Mouse (Mus musculus): ENCODE data around the gene Tnrc18.

The Tnrc18 gene

DNA sequence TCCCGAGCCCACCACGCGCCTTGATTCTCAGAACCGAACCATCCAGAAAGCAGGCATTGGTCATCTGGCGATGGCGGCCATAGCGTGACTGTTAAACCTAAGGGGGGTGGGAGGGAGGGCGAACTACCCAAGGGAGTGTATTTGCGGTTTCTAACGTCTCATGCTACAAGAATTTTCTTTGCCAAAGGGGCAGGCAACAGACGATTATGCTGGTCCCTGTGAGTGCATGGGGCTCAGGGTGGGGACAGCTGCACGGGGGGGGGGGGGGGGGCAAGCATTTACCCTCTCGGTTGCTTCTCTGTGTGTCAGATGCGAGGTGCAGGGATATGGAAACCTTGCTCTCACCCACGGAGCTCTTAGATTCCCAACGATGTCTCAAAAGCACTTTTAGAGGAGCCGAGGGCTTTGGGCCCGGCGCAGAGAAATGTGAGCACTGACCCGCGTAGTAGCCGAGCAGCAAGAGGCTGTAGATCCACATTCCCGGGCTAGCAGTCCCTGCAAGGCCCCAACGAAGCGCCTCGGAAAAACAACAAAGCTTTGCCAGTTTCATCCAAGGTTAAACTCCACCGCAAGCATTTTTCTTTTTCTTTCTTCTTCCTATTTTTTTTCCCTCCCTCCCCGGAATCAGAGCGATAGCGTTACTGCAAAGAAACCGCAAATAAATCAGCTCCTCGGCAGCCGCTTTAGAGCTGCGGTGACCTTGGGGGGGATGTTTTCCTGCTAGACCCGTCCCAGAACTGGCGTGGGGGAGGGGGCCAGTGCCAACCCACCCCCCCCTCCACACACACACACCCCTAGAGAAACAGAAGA, 5.0 kb upstream of the Tnrc18 start:
- peak; percentile 75 for DNase-seq (ENCODE audit: low spot score)

DNA sequence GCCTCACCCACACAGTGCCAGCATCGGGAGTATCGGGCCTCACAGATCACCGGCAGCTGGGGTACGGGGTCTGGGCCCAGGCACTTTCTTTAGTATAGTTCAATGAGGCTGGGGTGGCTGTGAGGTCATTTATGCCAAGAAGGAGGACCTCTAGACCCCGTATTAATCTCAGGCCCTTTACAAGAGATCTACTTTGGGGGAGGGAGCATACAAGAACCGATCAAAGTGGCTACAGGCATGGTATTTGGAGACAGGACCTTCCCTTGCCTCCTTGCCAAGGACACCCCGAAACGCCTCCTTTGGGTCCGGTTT, 4.5 kb upstream of the Tnrc18 start:
- no peak for DNase-seq (ENCODE audit: low spot score)

- DNase-seq (ENCODE audit: low spot score), result peak; percentile 99
These were observed 4.0 kb upstream of the Tnrc18 start for GRCm38 (mm10) chr5:142821266-142821973.

DNA sequence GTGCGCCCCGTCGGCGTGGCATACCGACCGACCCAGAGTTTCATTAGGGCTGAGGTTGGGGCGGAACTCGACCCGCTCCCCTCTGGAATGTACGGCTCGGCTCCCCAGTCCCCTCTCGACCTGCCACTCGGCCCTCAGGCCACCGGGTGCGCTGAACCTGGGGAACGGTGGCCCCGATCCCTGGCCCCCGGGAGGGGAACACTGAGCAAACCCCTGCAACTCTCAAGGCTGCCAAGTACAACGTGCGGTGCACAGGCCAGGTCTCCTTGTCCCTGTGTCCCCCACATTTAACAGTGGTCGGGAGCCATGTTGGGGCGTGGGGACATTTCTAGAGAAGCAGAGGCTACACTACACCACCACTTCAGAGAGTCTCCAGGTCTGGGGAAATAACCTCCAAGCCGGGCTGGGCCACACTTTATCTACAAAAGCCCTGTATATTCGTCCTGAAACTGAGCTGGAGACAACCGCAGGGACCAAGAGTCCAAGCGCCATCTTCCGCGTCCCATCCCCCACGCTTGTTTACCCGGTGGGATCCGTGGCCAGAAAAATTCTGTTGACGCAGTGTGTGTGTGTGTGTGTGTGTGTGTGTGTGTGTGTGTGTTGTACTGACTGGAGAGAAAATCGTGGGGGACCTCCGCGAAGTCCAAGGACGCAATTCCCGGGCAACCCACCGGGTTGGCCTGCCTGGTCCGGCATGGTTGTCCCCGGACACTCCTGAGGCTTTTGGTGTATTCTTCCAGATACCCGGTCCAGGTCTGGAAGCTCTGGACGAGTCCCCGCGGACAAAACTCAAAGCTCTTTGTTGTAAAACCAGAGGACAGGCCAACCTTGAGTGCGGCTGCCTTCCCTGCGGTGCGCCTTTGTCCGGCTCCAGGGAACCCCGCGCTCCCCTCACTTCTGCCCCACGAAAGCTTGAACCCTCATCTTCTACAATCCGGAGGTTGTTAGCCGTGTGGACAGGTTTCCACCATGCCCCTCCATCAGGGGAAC, 3.1 kb upstream of the Tnrc18 start:
- DNase-seq (ENCODE audit: low spot score), result peak; percentile 63

DNA sequence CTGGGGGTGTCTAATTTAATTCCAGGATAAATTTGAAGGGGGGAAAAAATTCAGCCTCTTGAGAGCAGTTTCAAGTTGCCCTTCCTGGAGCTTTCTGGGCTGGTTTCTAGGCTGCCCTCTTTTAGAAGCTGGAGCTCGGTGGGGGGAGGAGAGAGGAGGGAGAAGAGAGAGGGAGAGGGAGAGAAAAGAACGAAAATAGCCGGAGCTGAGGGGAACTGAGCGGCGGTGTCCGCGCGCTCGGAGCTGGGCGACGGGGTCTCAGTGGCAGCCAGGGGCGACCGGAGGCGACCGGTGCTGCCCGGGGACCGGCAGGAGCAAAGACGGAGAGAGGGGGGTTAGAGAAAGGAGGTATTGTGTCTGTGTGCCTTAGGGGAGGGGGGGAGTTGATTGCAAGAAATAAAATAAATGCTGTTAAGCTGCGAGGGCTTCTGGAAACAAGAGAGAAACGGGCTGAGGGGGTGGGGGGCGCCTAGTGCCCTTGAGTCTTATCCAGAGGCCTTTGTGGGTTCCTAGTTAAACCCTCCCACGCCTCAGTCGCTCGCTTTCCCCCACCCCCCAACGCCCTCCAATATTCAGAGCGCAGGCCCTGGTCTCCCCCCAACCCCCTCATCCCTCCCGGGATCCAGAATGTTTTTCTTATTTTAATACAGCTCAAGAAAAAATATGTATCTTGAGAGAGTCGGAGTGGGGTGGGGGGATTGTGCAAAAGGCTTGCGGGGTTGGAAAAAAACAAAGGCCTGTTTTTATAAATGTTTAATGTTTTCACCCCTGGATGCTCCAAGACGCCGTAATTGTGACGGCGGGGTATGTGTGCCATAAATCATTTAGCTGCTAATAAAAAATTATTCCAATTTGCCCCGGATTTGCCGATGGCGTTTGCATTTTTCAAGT, 2.2 kb upstream of the Tnrc18 start:
- peak; percentile 86 for DNase-seq (ENCODE audit: low spot score)

DNA sequence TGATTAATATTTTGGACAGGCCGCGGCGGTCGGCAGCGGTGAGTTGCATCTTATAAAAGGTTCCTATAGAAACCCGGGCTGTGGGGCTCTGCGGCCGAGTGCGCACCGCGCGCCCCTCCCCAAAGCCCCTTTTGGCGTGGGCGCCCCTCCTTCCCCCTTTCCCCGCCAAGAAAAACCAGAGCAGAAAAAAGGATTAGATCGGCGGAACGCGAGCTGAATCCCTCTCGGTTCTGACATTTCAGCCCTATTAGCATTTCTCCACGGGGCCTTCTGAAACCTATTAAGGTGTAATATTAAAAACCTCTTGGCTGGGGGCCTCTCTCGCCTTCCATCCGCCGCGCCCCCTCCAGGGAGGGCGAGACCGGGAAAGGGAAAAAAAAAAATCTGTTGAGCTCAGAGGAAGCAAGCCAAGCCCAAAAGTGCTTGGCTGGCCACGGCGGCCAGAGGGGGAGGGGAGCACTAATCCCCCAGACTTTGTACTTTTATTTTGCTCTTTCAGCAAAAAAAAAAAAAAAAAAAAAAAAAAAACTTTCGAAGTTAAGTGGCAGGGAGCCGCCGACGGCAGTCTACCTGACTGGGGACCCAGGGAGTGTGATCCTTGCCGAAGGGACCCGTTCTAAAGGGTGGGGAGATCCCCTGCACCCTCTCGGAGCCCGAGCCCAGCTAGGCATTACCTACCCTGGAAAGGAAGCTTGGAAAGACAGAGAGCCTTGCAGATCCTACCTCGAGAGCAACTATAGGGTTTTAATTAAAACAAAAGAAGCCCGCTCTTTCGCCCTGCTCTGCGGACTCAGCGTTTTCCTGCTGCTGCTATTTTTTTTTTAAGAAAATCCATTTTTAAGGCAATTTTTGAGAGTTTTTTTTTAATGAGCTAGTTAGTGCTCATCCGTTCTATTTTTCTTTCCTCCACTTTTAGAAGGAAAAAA, 1.2 kb upstream of the Tnrc18 start:
- peak; percentile 73 for DNase-seq (ENCODE audit: low spot score)

DNA sequence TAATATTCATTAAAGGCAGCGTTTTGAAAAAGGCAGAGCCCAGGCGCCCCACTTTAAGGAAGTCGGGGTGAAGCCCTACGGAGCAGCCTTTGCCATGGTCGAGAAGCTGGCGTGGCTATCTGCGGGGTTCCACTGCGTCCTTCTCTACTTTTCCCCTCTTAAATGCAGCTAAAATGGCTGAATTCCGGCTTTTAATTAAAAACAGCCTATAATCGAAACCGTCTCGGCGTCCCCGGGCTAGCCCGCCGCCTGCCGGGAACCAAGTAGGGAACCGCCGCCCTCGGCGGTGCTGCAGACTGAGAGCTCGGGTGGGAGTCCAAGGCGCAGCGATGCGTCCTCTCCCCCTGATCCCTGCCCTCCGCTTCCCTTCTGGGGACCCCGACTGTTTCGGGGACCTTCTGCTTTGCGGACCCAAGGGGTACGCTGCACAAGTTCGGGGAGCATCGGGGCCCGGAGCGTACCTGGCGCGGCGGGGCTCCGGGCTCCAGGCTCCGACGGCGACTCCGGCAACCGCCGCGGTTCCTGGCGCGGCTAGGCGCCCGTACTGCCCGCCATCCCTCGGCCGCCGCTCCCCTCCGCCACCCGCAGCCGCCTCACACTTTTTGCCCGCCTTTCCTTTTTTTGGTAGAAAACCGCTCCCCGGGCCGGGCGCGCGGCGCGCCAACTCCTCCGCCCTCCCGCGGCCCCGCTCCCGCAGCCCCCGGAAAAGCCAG, 495 bp downstream of the Tnrc18 start:
- peak; percentile 88 for DNase-seq (ENCODE audit: low spot score)

DNA sequence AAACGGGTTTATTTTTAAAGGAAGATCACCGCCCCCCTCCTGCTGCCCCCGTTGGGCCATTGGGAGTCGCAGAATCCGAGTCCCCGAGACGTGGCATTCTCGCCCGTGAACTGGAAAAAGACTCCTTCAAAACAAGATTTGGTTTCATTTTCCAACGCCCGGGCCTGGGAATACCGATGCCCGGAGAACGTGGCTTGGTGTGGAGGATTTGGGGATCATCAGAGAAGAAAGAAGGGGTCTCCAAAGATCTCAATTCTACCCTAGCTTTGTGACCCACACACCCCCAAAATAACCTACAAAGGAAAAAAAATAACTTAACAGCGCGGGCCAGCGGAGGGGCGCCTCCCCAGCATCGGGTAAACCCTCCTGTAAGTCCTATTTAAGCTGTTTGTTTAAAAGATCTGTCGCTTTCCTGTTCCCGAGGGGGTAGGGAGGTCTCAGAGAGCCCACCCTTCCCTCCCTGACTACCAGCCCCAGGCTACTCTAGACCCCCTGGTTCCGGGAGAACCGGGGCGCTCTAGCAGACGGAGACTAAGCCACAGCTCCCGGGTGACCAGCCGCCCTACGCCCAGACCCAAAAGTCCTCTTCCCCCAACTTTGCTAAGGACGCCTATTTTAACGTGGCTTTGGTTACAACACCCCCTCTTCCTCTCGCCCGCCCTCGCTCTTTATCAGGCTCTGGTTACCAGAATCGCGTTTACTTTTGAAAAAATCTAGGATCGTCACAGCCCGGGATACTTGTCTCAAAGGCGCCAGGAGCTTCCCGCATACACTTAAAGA, 1.2 kb downstream of the Tnrc18 start:
- peak; percentile 79 for DNase-seq (ENCODE audit: low spot score)

- DNase-seq (ENCODE audit: low spot score), result peak; percentile 46
These were observed 2.0 kb downstream of the Tnrc18 start for GRCm38 (mm10) chr5:142815421-142816001.

DNA sequence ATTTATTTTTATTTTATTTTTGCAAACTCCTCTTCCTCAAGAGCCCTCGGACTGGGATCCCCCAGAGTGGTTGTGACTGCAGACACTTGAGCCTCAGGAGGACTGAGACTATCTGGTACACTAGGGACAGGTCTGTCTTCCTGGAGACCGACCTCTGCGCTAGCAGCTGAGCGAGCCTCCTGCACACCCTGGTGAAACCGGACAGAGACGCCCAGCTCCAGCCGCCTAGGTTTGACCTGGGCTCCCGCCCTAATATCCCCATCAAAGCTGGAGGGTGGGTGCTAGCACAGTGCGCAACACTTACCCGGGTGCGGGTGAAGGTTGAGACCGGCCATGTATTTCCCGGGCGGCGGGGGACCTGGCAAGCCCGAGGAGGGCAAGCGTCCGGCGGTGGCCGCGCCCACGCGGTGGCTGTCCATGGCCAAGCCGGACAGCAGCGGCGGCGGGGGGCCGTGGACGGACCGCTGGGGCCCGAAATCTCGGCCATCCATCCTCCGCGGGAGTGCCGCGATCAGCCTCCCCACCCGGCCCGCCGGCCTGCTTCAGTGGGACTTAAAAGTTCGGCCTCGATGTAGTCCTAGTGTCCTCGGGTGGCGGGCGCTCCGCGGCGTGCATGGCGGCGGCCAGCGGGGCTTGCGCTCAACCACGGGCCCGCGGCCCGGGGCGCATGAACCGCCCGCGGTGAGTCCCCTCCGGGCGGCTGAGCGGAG, 2.6 kb downstream of the Tnrc18 start:
- peak; percentile 46 for DNase-seq (ENCODE audit: low spot score)

DNA sequence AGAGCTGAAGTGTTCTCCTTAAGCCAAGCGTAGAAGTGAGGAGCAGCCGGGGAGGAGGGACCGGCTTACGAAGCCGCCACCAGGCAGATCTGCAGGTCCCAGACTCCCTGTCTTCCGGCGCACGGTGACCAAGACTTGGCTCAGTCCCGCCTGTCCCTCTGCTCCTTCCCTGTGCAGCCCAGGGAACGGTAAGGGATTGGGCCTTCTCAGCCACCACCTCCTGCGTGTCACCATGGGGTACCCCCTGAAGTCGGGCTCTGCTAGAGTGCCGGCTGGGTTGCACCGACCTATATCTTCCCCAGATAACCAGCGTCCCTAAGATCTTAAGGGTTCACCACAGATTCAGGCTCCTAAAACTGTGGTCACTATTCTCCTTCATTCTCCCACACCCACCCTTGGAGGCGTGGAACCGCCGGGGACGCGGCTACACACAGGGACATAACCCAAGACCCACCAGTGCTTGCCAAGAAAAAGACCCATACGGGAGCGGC, 3.3 kb downstream of the Tnrc18 start:
- DNase-seq (ENCODE audit: low spot score), result peak; percentile 58

DNA sequence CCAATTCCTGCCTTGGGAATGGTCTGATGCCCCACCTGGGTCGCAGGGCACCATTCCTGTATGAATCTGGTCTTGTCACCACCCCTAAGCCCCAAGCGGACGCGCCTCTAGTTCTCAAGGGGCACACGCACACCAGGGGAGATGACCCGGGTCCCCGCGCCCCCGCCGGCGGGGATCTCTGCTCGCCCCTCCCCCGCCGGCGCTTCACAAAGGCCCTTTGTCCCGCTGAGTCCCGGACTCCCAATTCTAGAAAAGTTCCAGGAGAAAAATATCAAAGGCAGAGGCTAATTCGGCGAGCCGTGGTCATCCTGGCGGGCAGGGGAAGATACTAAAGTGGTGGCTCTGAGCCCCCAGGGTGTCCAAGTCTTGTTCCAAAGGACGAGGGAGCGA, 3.7 kb downstream of the Tnrc18 start:
- peak; percentile 52 for DNase-seq (ENCODE audit: low spot score)

DNA sequence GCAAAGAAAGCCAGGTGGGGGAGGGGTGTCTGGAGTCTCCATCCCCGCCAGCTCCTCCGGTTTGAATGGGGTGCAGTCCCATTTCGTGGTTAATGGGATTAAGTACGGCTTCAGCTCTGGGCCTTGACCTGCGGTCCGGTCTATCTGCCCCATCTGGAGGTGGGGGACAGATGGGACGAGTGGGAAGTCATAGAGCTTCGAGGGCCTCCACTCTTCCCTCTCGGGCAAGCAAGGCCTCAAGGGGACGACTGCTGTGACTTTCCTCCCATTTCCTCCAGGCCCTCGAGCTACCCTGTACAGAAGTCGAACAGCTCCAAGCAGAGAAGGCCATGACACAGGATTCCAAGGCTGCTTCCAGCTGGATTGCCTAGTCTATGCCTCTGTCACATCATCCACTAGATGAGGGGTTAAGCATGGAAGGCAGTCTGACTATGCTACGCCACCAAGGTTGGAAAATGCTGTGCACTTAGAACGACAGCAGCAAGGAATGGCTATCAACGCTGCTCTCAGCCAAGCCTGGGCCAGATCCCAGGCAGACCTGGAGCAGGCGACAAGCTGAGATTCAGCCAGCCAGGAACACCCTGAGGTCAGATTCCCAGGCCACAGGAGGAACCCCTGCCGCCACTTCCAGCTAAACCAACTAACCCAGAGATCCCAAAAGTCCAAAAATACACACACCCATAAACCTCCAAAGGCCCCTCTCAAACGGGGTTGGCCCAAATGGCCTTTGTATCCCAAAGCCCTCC, 4.3 kb downstream of the Tnrc18 start:
- DNase-seq (ENCODE audit: low spot score), result peak; percentile 51

DNA sequence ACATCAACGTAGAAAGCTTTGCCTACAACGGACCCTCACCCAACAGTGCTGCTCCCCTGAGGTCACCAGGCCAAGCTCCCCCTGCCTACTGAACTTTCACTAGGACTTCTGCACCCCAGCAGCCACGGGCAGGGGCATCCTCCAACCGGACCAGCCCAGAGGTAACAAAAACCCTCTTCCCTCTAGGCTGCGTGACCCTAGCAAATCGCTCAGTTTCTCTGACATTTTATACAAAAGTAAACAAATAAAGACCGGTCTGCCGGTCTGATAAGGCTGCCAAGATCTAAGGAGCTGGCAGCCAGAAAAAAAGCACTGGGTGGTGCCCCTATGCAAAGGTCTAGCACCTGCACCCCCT, 4.9 kb downstream of the Tnrc18 start:
- peak; percentile 20 for DNase-seq (ENCODE audit: low spot score)

DNA sequence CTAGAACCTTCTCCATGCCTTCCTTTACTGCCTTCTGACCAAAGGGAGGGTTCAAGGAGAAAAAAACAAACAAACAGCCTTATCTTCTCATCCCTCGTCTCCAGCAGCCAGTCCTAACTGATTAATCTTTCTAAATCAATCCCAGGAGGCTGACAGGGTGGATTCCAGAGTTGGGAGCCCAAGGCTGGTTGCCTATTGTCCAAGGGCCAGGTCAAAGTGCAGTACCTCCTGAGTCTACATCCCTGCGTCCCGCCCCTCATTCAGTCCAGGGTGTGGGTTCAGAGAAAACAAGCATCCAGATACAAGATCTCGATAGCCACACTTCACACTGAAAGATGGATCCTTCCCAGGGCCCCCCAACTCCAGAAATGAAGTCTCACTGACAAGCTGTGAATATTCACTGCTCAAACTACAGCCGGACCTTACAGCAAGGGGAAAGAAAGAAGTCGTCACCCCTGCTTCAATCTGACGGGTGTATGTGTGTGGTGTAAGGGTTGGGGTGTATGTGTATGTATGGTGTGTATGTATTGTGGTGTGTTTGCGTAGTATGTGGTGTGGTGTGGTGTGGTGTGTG, 5.5 kb downstream of the Tnrc18 start:
- DNase-seq (ENCODE audit: low spot score), result no peak

- peak; percentile 27 for DNase-seq (ENCODE audit: low spot score)
These were observed 6.5 kb downstream of the Tnrc18 start for GRCm38 (mm10) chr5:142810710-142811599.

Measured in MN1 (cell line).